Mouse (Mus musculus) cerebellum, adult 18-20 months (tissue): ENCODE data around the gene Setd2.

ENCODE experiments used
- DNase-seq, 2 experiments: peaks; one replicate each; pipeline ENCODE4 v3.0.0; 2021

Setd2 gene

GRCm38 (mm10) chr9:110624361-110625166 lies 92.2 kb downstream of the Setd2 start, which contains the start of gene Nradd:
TSS of gene Nradd (minus strand) at chr9:110624452.
- peak; percentile 90 to 94 for DNase-seq

GRCm38 (mm10) chr9:110625350-110625908 lies 93.0 kb downstream of the Setd2 start:
- DNase-seq, result no peak

GRCm38 (mm10) chr9:110630171-110630570 lies 97.8 kb downstream of the Setd2 start:
- no peak for DNase-seq

- DNase-seq, result peak in 1 of 2 experiments; percentile 59
These were observed 98.8 kb downstream of the Setd2 start for GRCm38 (mm10) chr9:110631191-110631590.

- DNase-seq, result no peak
These were observed 99.4 kb downstream of the Setd2 start for GRCm38 (mm10) chr9:110631651-110632275.

- DNase-seq, result no peak
These were observed 100.3 kb downstream of the Setd2 start for GRCm38 (mm10) chr9:110632671-110633070.

- DNase-seq, result no peak
These were observed 101.5 kb downstream of the Setd2 start for GRCm38 (mm10) chr9:110633882-110634281.

GRCm38 (mm10) chr9:110635225-110635624 lies 102.8 kb downstream of the Setd2 start:
- peak; percentile 84 to 94 for DNase-seq

- DNase-seq, result peak; percentile 56 to 61
These were observed 106.2 kb downstream of the Setd2 start for GRCm38 (mm10) chr9:110638611-110639021.

GRCm38 (mm10) chr9:110641006-110641405 lies 108.6 kb downstream of the Setd2 start:
- DNase-seq, result no peak

- DNase-seq, result no peak
These were observed 110.6 kb downstream of the Setd2 start for GRCm38 (mm10) chr9:110642812-110643524.

- no peak for DNase-seq
These were observed 111.4 kb downstream of the Setd2 start for GRCm38 (mm10) chr9:110643787-110644186.

- DNase-seq, result no peak
These were observed 111.9 kb downstream of the Setd2 start for GRCm38 (mm10) chr9:110644295-110644694.

GRCm38 (mm10) chr9:110645219-110645618 lies 112.8 kb downstream of the Setd2 start:
- DNase-seq, result no peak

- DNase-seq, result no peak
These were observed 117.4 kb downstream of the Setd2 start for GRCm38 (mm10) chr9:110649775-110650174.

- DNase-seq, result no peak
These were observed 119.7 kb downstream of the Setd2 start for GRCm38 (mm10) chr9:110651931-110652722.

GRCm38 (mm10) chr9:110652963-110653654 lies 120.7 kb downstream of the Setd2 start:
- no peak for DNase-seq

GRCm38 (mm10) chr9:110653655-110654461 lies 121.5 kb downstream of the Setd2 start, which contains the start of gene Nbeal2:
TSS of gene Nbeal2 (minus strand) at chr9:110654161.
- peak; percentile 88 to 92 for DNase-seq

GRCm38 (mm10) chr9:110654726-110655650 lies 122.6 kb downstream of the Setd2 start:
- DNase-seq, result no peak

- DNase-seq, result no peak
These were observed 123.2 kb downstream of the Setd2 start for GRCm38 (mm10) chr9:110655651-110656007.
